Mouse (Mus musculus) common myeloid progenitor, adult 5-6 weeks (primary cell): ENCODE data around the gene Apol7b. TPM values are rescaled to one million over a fixed set of nuclear protein-coding genes. Genes with fewer than 3 reads are reported as not detected.
"Not testable (repeated sequence)": the region's sequence is repeated elsewhere in the genome, so short reads cannot be mapped to it uniquely, and the experiment has no call there.

Experiments
- ATAC-seq: replicated peaks from 2 replicates; pipeline ENCODE4 v1.8.0; 2016; ENCODE audit warnings: low read depth, mild to moderate bottlenecking, moderate TSS enrichment, inconsistent platforms; ENCODE audit not compliant: poor library complexity, severe bottlenecking
- total RNA-seq: library from RNA; stranded (forward); fragments of 200-1000, 187-1606 nt; gene quantifications from 2 replicates; pipeline ENCODE4 v1.2.3, GENCODE M21; 2017

The Apol7b gene
- total RNA-seq, 1 experiment from 2014 or later: not detected

DNA sequence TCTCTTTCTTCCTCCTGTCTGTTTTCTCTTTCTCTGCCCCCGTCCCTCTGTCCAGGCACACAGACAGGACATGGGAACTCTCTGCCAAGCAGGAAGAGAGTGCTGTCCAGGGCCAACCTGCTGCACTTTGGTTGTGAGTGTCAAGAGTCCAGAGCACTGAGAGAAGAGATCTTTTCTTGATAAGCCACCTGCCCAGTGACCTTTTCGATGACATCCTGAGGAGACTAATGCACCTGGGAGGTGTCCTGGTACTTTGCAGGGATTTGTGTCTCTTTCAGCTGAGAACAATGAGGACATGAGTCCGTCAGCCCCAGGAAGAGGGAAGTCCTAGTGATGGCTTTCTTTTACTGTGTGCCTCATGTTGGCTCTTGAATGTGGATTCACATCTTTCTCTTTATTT, 53.5 kb downstream of the Apol7b start:
- not testable (repeated sequence) for ATAC-seq

GRCm38 (mm10) chr15:77387462-77387861, 59.8 kb downstream of the Apol7b start:
- no peak for ATAC-seq

DNA sequence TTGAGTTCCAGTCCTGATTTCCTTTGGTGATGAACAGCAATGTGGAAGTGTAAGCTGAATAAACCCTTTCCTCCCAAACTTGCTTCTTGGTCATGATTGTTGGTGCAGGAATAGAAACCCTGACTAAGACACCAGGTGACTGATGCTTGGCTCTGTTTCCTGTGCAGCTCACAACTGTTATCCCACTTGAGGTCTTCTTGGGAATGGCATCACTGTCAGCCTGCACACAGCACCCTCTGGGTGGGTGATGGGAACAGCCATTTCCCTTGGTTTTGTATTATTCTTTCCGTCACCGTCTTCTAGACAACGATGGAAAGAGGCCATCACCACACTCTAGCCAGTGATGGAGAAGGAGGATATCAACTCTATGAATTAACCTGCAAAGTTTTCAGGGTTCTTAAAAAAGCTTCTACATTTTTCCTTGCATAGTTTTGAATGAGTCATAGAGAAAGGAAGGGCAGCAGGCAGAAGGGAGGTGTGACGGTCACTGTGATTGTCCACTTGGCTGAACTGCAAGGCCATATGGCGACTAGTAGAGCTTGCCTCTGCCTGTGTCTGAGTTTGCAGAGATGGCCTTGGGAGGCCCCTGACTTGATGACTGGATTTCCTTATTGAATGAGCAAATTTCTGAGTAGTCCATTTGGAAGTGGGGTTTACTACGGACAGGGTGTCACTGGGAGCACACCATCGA, 62.8 kb downstream of the Apol7b start:
- no peak for ATAC-seq

GRCm38 (mm10) chr15:77382880-77383279, 64.4 kb downstream of the Apol7b start:
- ATAC-seq: no peak

DNA sequence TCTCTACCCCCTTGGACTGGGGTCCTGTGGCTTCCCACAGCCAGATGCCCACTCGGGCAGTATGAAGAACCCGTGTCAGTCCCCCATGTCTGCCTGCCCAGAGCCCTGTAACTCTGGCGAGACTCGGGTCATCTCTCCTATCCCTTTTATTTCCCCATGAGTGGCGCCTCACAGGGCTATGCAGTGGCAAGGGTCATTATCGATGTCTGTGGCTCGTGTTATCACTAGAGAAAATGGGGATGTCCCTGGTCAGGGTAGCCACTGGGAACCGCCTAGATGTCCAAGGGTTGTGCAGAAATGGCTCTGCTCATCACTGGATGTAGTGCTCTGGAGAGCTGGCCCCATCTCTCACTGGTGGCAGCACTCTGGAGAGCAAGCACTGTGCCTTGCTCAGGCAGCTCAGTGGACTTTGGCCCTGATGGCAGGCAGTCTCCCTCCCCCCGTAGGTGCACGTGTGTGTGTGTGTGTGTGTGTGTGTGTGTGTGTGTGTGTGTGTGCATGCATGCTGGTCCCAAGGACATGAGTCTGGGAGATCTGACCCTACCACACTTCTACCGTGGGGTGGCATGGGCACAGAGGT, 64.9 kb downstream of the Apol7b start:
- no peak for ATAC-seq

DNA sequence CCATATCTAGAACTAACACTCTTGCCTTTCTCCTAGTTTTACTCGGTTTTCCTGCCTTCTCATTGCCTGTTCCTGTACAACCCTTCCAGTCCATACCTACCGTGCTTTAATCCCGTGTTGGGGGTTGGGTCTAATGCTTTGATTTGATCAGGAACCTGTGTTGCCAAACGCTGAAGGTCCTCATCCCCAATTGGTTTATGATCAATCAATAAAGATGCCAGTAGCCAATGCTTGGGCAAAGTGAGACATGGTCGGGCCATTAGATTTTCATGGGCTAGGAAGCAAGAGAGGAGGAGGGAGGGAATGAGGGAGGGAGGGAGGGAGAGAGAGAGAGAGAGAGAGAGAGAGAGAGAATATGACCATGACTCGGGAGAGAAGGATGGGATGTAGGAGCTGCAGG, 65.8 kb downstream of the Apol7b start:
- ATAC-seq: no peak

DNA sequence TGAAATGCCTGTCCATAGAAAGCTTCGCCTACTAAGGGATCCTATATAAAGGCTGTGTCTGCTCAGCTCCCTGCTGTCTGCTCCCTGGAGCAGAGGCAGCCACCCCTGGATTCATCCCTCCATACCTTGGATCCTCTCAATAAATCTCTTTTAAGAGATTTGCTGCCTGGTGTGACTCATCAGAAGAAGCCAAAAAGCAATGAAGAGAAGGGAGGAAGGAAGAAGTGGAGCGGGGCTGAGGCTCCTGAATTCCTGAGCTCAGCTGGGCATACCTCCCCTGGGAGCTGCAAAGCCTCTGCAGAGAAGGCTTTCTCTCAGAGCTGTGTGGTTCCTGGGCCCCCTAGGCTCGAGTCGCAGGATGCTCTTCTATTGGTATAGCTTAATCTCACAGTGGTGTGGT, 67.4 kb downstream of the Apol7b start:
- no peak for ATAC-seq

DNA sequence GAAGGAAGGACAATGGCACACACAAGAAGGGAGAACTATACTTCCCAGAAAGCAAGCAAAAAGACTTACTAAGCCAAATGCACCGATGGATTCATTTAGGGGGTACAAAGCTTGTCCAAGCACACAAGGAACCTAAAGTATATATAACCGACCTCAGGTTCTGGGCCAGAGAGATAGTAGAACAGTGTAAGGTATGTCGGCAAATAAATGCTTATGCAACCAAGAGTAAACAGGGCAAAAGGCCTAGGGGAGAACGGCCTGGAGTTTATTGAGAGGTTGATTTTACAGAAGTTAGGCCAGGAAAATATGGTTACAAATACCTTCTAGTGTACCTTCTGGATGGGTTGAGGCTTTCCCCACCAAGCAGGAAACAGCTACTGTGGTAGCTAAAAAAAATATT, 69.9 kb downstream of the Apol7b start:
- ATAC-seq: no peak

GRCm38 (mm10) chr15:77376920-77377319, 70.4 kb downstream of the Apol7b start:
- no peak for ATAC-seq

Other genes with a start within 250 kb of the Apol7b start
- 1.7 and 2.1 TPM in 2 replicates for gene Rbfox2, start 140.5 kb downstream of the Apol7b start, total RNA-seq
- not detected in 2 replicates for gene Apol7a, start 48.4 kb downstream of the Apol7b start, total RNA-seq
- gene Apol9a, start 36.4 kb downstream of the Apol7b start, total RNA-seq: not detected in 2 replicates
- not detected in 2 replicates for gene Apol10a, start 29.6 kb upstream of the Apol7b start, total RNA-seq
- gene Apol11a, start 60.8 kb upstream of the Apol7b start, total RNA-seq: not detected in 2 replicates
- gene Apol7c, start 85.8 kb upstream of the Apol7b start, total RNA-seq: not detected in 2 replicates
- not detected in 2 replicates for gene 1700025B11Rik, start 114.4 kb upstream of the Apol7b start, total RNA-seq
- 0.59 TPM in 1 of 2 replicates, not detected in the other for gene Apol10b, start 148.6 kb upstream of the Apol7b start, total RNA-seq
- gene Gm36245, start 151.8 kb upstream of the Apol7b start, total RNA-seq: not detected in 2 replicates
- 0.39 TPM in 1 of 2 replicates, not detected in the other for gene Apol11b, start 195.8 kb upstream of the Apol7b start, total RNA-seq